Mouse (Mus musculus) intestine, embryonic 16.5 days (tissue): ENCODE measurements around the gene Rnf185. TPM values are rescaled to one million over a fixed set of nuclear protein-coding genes. Genes with fewer than 3 reads are reported as not detected.

Source experiments
- ATAC-seq: fragments of 200-750 bp; cut with Nextera tagmentation; 2 replicates; pipeline ENCODE4 v1.8.0; 2017; ENCODE audit warnings: moderate TSS enrichment, moderate library complexity
- H3K27ac ChIP-seq: fragments of 300-500 bp; sonication (generic); 2 replicates; pipeline ENCODE4 v1.5.1; 2014; ENCODE audit warnings: mild to moderate bottlenecking, low read length
- H3K27me3 ChIP-seq: fragments of 300-500 bp; sonication (generic); replicated peaks from 2 replicates; pipeline ENCODE4 v1.6.1; 2014; ENCODE audit warnings: low read length, control low read depth, mixed read lengths; ENCODE audit not compliant: control insufficient read depth, insufficient read depth
- H3K36me3 ChIP-seq: fragments of 300-500 bp; sonication (generic); 2 replicates; pipeline ENCODE4 v1.6.1; 2014; ENCODE audit warnings: low read length, control low read depth; ENCODE audit not compliant: control insufficient read depth, insufficient read depth
- H3K4me1 ChIP-seq: fragments of 300-500 bp; sonication (generic); 2 replicates; pipeline ENCODE4 v1.6.1; 2014; ENCODE audit warnings: low read length, control low read depth, mixed read lengths; ENCODE audit not compliant: control insufficient read depth, insufficient read depth
- H3K4me2 ChIP-seq: fragments of 300-500 bp; sonication (generic); 2 replicates; pipeline ENCODE4 v1.6.1; 2014; ENCODE audit warnings: low read depth, low read length, control low read depth
- H3K4me3 ChIP-seq: fragments of 300-500 bp; sonication (generic); 2 replicates; pipeline ENCODE4 v1.5.1; 2014; ENCODE audit warnings: mild to moderate bottlenecking, low read length
- H3K9ac ChIP-seq: fragments of 300-500 bp; sonication (generic); 2 replicates; pipeline ENCODE4 v1.6.1; 2014; ENCODE audit warnings: low read depth, low read length
- H3K9me3 ChIP-seq: fragments of 300-500 bp; sonication (generic); 2 replicates; pipeline ENCODE4 v1.6.1; 2016; ENCODE audit warnings: low read length, control low read depth; ENCODE audit not compliant: control insufficient read depth
- WGBS: fragments of 180-500 bp; shearing (Covaris S2); extraction: QIAGEN DNeasy Blood & Tissue Kit; methylation state at CpG from one replicate; pipeline ENCODE4 v1.1.7; 2014; 5-methylcytosine and 5-hydroxymethylcytosine counted together
- polyA plus RNA-seq: library from polyadenylated mRNA; unstranded; fragments of >200 nt; fragmentation: Nextera tagmentation; extraction: Ambion mirVana; gene quantifications from 2 replicates; pipeline ENCODE4 v1.2.1, GENCODE M21; 2015

The Rnf185 gene
- polyA plus RNA-seq, result 34.1 and 36.1 TPM in 2 replicates

DNA sequence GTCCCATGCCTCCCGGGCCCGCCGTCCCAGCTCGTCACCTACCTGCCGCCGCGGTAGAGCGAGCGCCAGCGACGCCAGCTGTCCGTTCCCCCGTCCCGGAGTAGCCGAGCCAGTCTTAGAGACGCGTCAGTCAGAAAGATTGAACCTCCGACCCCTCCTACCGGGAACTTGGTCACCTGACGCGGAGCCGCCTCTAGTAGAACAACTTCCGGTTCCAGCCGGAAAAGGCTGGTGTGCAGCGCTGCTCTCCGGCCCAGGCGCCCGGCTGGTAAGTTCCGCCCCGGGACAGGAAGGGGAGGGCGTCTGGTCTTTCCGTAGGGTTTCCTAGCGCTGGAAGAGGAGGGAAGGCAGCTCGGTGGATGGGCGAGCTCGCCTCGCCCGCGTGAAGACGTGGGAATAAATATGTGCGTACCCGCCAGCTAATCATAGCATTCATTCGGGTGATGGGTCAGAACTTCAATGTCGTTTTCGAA, at the start of gene Rnf185:
Gene Rnf185 (minus strand): TSS at position 197 of the 473 bp plus-strand sequence.
- Histone ChIP-seq H3K4me1 (peaks cover 12% of the 10 kb centered on the region), H3K9ac (peak within 1 kb of the TSS; percentile 95), H3K4me3 (peak within 1 kb of the TSS; percentile 93), H3K9me3 (no peaks in the 10 kb centered on the region), H3K36me3 (no peaks in the 10 kb centered on the region; the same call in 1 of the 2 replicates), H3K4me2 (peak within 1 kb of the TSS; percentile 92), H3K27ac (peak within 1 kb of the TSS; percentile 97), H3K27me3 (no peaks in the 10 kb centered on the region)
- under 1% methylated on average over 45 of the region's 45 CpGs for WGBS
- ATAC-seq, result peak; percentile 97

DNA sequence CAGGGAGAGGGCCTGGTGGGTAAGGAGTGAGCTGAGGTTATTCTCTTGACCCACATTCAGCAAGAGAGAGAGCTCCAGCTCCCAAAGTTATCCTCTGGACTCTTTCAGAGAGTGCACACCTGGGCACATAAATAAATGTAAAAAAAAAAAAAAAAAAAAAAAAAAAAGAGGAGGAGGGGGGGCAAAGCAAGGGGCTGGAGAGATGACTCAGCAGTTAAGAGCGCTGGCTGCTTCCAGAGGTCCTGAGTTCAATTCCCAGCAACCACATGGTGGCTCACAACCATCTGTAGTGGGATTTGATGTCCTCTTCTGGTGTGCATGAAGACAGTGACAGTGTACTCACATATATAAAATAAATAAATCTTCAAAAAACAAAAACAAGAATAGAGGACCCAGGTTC, 45.1 kb upstream of the Rnf185 start:
- Histone ChIP-seq H3K9me3 (no peaks in the 10 kb centered on the region), H3K36me3 (no peaks in the 10 kb centered on the region), H3K4me1 (no peaks in the 10 kb centered on the region), H3K4me2 (no peak overlapping the region), H3K27ac (no peak overlapping the region), H3K27me3 (no peaks in the 10 kb centered on the region), H3K4me3 (no peak overlapping the region), H3K9ac (no peak overlapping the region)
- 97% methylated on average over 1 of the region's 1 CpGs for WGBS
- no peak for ATAC-seq

DNA sequence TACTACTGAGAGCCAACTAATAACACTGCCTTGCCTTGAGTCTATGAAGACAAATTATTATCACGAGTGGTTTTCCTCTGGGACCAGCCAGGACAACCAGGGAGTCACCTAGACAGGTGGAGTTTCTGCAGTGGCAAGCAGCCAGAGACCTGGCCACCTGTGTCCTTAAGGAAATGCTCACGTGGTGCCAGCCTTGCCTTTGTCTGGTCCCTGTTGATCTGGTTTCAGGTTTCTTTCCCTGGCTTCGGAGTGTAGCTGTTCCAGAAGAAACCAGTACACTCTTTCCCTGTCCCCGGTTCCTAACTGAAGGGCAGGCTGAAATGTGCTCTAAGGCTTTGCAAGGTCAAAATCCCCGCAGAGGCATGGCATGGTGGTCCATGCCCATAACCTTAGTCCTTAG, 44.6 kb upstream of the Rnf185 start:
- Histone ChIP-seq H3K27ac (no peak overlapping the region), H3K27me3 (no peaks in the 10 kb centered on the region), H3K9ac (no peak overlapping the region), H3K4me3 (no peak overlapping the region), H3K4me1 (no peaks in the 10 kb centered on the region), H3K4me2 (no peak overlapping the region), H3K36me3 (no peaks in the 10 kb centered on the region), H3K9me3 (no peaks in the 10 kb centered on the region)
- 64% methylated on average over 5 of the region's 5 CpGs for WGBS
- peak; percentile 55; the same call in 1 of the 2 replicates for ATAC-seq

DNA sequence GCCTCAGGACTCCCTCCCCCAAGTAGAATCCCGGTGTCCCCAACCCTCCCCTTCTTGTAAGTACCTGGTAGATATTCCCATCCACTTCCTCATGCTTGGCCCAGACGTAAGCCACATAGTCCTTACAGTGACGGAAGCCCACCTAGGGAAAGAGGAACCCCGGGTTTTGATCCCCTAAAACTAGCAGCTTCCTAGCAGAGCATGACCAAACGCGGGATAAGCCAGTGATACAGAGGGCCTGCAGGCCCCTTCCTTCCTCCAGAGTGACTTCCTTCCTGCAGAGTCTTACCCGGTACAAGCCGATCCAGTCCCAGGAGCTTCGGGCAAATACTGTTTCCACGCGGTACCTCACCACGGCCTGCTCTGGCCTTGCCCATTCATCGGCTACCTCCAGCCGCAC, 43.3 kb upstream of the Rnf185 start:
- no peak overlapping the region for H3K4me2 ChIP-seq
- no peak overlapping the region for H3K9ac ChIP-seq
- 93% methylated on average over 14 of the region's 14 CpGs for WGBS
- no peak overlapping the region for H3K27ac ChIP-seq
- no peaks in the 10 kb centered on the region for H3K36me3 ChIP-seq
- ATAC-seq, result no peak
- H3K9me3 ChIP-seq, result no peaks in the 10 kb centered on the region
- H3K27me3 ChIP-seq, result no peaks in the 10 kb centered on the region
- H3K4me3 ChIP-seq, result no peak overlapping the region
- no peaks in the 10 kb centered on the region for H3K4me1 ChIP-seq

DNA sequence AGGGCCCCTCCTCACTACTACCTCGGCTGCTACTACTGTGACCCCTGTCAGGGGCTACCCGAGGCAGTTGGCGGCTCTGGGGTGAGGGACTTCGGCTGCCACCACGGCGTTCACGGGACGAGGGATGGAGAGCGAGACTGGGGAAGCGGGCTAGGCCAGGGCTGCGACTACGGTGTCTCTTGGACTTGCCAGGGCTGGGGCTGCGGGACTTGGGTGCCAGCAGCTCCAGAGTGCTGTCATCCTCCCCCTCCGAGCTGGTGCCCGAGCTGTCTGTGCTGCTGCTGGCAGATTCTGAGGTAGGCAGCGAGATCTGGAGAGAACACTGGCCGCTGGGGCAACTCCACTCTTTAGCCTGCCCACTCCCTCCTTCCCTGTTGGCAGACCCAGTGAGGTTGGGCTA, 42.7 kb upstream of the Rnf185 start:
- ATAC-seq, result no peak
- no peak overlapping the region for H3K27ac ChIP-seq
- H3K27me3 ChIP-seq, result no peaks in the 10 kb centered on the region
- H3K9ac ChIP-seq, result no peak overlapping the region
- H3K4me1 ChIP-seq, result no peaks in the 10 kb centered on the region
- no peak overlapping the region for H3K4me2 ChIP-seq
- H3K9me3 ChIP-seq, result no peaks in the 10 kb centered on the region
- WGBS, result 84% methylated on average over 17 of the region's 17 CpGs
- no peak overlapping the region for H3K4me3 ChIP-seq
- H3K36me3 ChIP-seq, result no peaks in the 10 kb centered on the region

DNA sequence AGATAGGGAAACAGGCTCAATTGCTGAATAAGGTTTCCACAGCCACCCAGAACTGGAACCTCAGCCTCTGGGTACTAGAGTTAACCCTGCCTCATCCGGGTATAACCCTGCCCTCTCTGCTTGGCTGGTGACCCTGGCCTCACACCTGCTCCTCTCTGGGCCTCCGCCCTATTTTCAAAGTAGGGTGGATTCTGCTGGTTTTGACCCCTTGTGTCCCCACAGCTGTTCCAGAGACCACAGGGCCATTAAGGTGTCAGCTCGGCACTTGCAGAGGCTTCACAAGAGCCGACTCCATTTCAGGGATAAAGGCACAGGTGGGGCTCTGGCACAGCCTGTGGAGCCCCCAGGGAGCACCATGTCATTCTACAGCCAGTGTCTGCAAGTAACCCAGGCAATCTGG, 40.6 kb upstream of the Rnf185 start:
- no peak for ATAC-seq
- 71% methylated on average over 4 of the region's 4 CpGs for WGBS
- no peak overlapping the region for H3K9ac ChIP-seq
- H3K4me1 ChIP-seq, result no peaks in the 10 kb centered on the region; the same call in 1 of the 2 replicates
- no peak overlapping the region for H3K4me3 ChIP-seq
- H3K9me3 ChIP-seq, result no peaks in the 10 kb centered on the region
- H3K36me3 ChIP-seq, result no peaks in the 10 kb centered on the region
- H3K4me2 ChIP-seq, result no peak overlapping the region
- no peaks in the 10 kb centered on the region for H3K27me3 ChIP-seq
- no peak overlapping the region for H3K27ac ChIP-seq

DNA sequence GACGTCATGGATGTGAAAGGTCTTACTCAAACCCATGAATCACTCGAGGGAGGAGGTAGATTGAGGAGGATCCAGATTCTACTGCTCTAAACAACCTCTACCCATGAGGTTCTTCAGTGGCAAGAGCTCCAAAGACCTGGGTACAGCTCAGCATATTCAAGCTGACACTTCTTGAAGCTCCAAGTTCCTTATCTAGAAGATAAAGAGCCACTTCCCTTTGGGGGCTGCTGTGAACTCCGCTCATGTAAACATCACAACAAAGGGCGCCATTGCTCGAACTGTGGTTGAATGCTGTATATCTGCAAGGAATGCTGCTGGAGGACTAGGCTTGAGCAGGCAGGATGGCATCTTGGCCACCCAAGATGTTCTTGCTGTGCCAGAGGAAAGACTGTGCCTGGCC, 36.9 kb upstream of the Rnf185 start:
- Histone ChIP-seq H3K9ac (no peak overlapping the region), H3K36me3 (no peaks in the 10 kb centered on the region), H3K4me2 (no peak overlapping the region), H3K4me3 (no peak overlapping the region), H3K27me3 (no peaks in the 10 kb centered on the region), H3K27ac (no peak overlapping the region), H3K4me1 (peaks cover 2% of the 10 kb centered on the region; the same call in 1 of the 2 replicates), H3K9me3 (no peaks in the 10 kb centered on the region)
- WGBS, result 71% methylated on average over 5 of the region's 5 CpGs
- no peak for ATAC-seq

DNA sequence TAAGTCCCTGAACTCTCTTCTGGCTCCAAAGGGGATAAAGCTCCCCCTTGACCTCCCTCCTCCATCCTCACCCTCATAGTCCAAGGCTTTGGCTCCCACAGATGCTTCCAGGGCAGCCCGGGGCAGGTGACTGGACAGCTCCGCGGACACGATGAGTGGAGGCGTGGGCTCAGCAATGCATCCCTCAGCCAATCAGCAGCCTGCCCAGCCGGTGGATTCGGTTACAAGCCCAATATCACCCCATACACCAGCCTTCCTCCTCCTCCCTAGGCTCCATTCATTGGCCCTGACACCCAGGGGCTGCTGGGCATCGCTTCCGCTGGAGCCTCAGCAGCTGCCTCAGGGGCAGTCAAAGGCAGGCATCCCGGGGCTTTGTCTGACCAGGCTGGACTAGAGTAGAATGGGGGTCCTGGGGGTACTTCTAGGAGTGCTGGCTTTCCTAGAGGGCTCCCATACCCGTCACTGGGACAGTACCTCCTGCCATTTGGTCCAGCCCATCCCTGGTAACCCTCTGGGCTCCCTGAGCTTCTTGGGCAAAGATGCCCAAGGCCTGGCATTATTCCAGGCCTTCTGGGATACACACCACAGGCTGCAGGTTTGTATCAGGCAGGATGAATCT, 35.9 kb upstream of the Rnf185 start, which contains the start of gene Pla2g3:
Gene Pla2g3 (plus strand): TSS at position 333 of the 619 bp plus-strand sequence.
- H3K27me3 ChIP-seq, result no peaks in the 10 kb centered on the region
- no peak within 1 kb of the TSS for H3K27ac ChIP-seq
- no peaks in the 10 kb centered on the region for H3K9me3 ChIP-seq
- no peak within 1 kb of the TSS for H3K4me3 ChIP-seq
- H3K9ac ChIP-seq, result no peak within 1 kb of the TSS
- H3K4me1 ChIP-seq, result peaks cover 2% of the 10 kb centered on the region; the same call in 1 of the 2 replicates
- no peaks in the 10 kb centered on the region for H3K36me3 ChIP-seq
- 25% methylated on average over 11 of the region's 11 CpGs for WGBS
- no peak for ATAC-seq
- no peak within 1 kb of the TSS for H3K4me2 ChIP-seq

DNA sequence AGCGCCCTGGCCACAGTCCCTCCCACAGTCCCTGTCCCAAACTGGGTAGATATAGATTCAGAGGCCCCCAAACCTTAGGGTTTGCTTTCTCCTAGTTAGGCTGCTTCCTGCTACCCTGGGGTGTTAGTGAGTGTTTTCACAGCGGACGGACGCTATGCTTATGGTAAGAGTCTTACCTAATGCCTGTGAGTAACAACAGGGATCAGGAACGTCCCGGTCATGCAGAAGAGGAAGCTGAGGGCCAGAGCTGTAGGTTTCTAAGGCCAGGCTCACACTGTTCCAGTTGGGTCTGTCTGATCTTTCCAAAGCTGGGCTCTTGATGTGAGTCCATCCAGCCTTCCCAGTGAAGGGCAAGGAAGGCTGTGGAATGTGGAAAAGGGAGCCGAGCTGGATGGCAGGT, 34.2 kb upstream of the Rnf185 start:
- H3K9me3 ChIP-seq, result no peaks in the 10 kb centered on the region
- ATAC-seq, result no peak
- no peak overlapping the region for H3K4me3 ChIP-seq
- no peaks in the 10 kb centered on the region for H3K27me3 ChIP-seq
- peaks cover 2% of the 10 kb centered on the region; the same call in 1 of the 2 replicates for H3K4me1 ChIP-seq
- no peak overlapping the region for H3K4me2 ChIP-seq
- no peak overlapping the region for H3K27ac ChIP-seq
- 73% methylated on average over 7 of the region's 7 CpGs for WGBS
- H3K9ac ChIP-seq, result no peak overlapping the region
- H3K36me3 ChIP-seq, result no peaks in the 10 kb centered on the region
